Mouse (Mus musculus) left cerebral cortex, adult 11 months (tissue): ENCODE results near the gene Scaf4.
A peak's percentile ranks its signal among the peaks of the same experiment; 100 is the strongest.

Source experiments
- DNase-seq: peaks from one replicate; pipeline ENCODE4 v3.0.0; 2022; ENCODE audit warnings: low spot score

Gene Scaf4

GRCm38 (mm10) chr16:90283905-90284891 lies at the start of gene Scaf4:
Scaf4 (minus strand) TSS chr16:90284503.
- DNase-seq, result peak; percentile 92

- DNase-seq, result no peak
Observed at GRCm38 (mm10) chr16:90332553-90332952, 48.2 kb upstream of the Scaf4 start.

GRCm38 (mm10) chr16:90330979-90331378 lies 46.7 kb upstream of the Scaf4 start:
- no peak for DNase-seq

GRCm38 (mm10) chr16:90329511-90329910 lies 45.2 kb upstream of the Scaf4 start:
- no peak for DNase-seq

- peak; percentile 76 for DNase-seq
Observed at GRCm38 (mm10) chr16:90322850-90323528, 38.7 kb upstream of the Scaf4 start.

GRCm38 (mm10) chr16:90319321-90319720 lies 35.0 kb upstream of the Scaf4 start:
- DNase-seq, result no peak

GRCm38 (mm10) chr16:90318372-90318926 lies 34.1 kb upstream of the Scaf4 start:
- no peak for DNase-seq

GRCm38 (mm10) chr16:90317777-90318176 lies 33.5 kb upstream of the Scaf4 start:
- no peak for DNase-seq

GRCm38 (mm10) chr16:90315881-90316280 lies 31.6 kb upstream of the Scaf4 start:
- DNase-seq, result no peak

- no peak for DNase-seq
Observed at GRCm38 (mm10) chr16:90312449-90313082, 28.3 kb upstream of the Scaf4 start.

GRCm38 (mm10) chr16:90310488-90311135 lies 26.3 kb upstream of the Scaf4 start:
- DNase-seq, result no peak

- DNase-seq, result no peak
Observed at GRCm38 (mm10) chr16:90309784-90310183, 25.5 kb upstream of the Scaf4 start.

- no peak for DNase-seq
Observed at GRCm38 (mm10) chr16:90303988-90304299, 19.6 kb upstream of the Scaf4 start.

GRCm38 (mm10) chr16:90303286-90303987 lies 19.1 kb upstream of the Scaf4 start:
- DNase-seq, result no peak

- DNase-seq, result no peak
Observed at GRCm38 (mm10) chr16:90301706-90302105, 17.4 kb upstream of the Scaf4 start.

- no peak for DNase-seq
Observed at GRCm38 (mm10) chr16:90300896-90301295, 16.6 kb upstream of the Scaf4 start.

- DNase-seq, result no peak
Observed at GRCm38 (mm10) chr16:90299591-90299990, 15.3 kb upstream of the Scaf4 start.

GRCm38 (mm10) chr16:90298426-90299300 lies 14.4 kb upstream of the Scaf4 start:
- no peak for DNase-seq

- no peak for DNase-seq
Observed at GRCm38 (mm10) chr16:90297479-90298425, 13.4 kb upstream of the Scaf4 start.
